Mouse (Mus musculus) C2C12 (cell line): ENCODE measurements around the gene Scfd2.

Experiments
- CEBPB ChIP-seq: IDR thresholded peaks from one replicate; pipeline ENCODE4 v1.6.1; 2011; ENCODE audit warnings: low read depth, mild to moderate bottlenecking, control low read depth, moderate library complexity
- CTCF ChIP-seq: IDR thresholded peaks from one replicate; pipeline ENCODE4 v1.5.1; 2011; ENCODE audit not compliant: control insufficient read depth, insufficient read depth, insufficient read length
- FOSL1 ChIP-seq: IDR thresholded peaks from one replicate; pipeline ENCODE4 v1.8.0; 2011; ENCODE audit warnings: mild to moderate bottlenecking, low read length; ENCODE audit not compliant: poor library complexity, insufficient read depth, severe bottlenecking
- MYOD1 ChIP-seq: IDR thresholded peaks from one replicate; pipeline ENCODE4 v1.6.1; 2011; ENCODE audit warnings: low read depth; ENCODE audit not compliant: control insufficient read depth, insufficient read length
- MYOG ChIP-seq: IDR thresholded peaks from one replicate; pipeline ENCODE4 v1.6.1; 2011; ENCODE audit not compliant: control insufficient read depth, insufficient read length; ENCODE audit errors: extremely low read depth
- USF1 ChIP-seq: IDR thresholded peaks from one replicate; pipeline ENCODE4 v1.6.1; 2011; ENCODE audit warnings: low read depth, mild to moderate bottlenecking, control low read depth, moderate library complexity

- TF ChIP-seq CTCF: no peak
- TF ChIP-seq MYOG: no peak
- TF ChIP-seq FOSL1: no peak
- TF ChIP-seq USF1: no peak
- no peak for TF ChIP-seq CEBPB
- no peak for TF ChIP-seq MYOD1
These were observed 372.5 kb downstream of the Scfd2 start for GRCm38 (mm10) chr5:74158929-74159632.
